Mouse (Mus musculus) bone marrow macrophage, adult 2 months (primary cell): Measurements from ENCODE around the gene Mllt3. TPM values are rescaled to one million over a fixed set of nuclear protein-coding genes. Genes with fewer than 3 reads are reported as not detected.

Source experiments
- H3K27ac ChIP-seq: 2 replicates; pipeline ENCODE4 v1.5.1; 2012; ENCODE audit warnings: low read depth, low read length; ENCODE audit not compliant: insufficient read depth
- H3K4me1 ChIP-seq: 2 replicates; pipeline ENCODE4 v1.6.1; 2012; ENCODE audit warnings: low read length; ENCODE audit not compliant: control insufficient read depth, insufficient read depth
- H3K4me3 ChIP-seq: 2 replicates; pipeline ENCODE4 v1.5.1; 2012; ENCODE audit warnings: mild to moderate bottlenecking, low read length, moderate library complexity; ENCODE audit not compliant: insufficient read depth
- CTCF ChIP-seq: IDR thresholded peaks from 2 replicates; pipeline ENCODE4 v1.5.1; 2012; ENCODE audit warnings: low read depth, mild to moderate bottlenecking, low read length, moderate library complexity
- POLR2A ChIP-seq: IDR thresholded peaks from 2 replicates; pipeline ENCODE4 v1.6.1; 2012; ENCODE audit warnings: mild to moderate bottlenecking, low read depth, low read length, borderline replicate concordance
- polyA plus RNA-seq: library from polyadenylated mRNA; stranded (reverse); fragments of >200 nt; gene quantifications from 2 replicates; pipeline ENCODE4 v1.2.4, GENCODE M21; 2012; ENCODE audit not compliant: missing spikeins, insufficient read depth, insufficient read length

Mllt3 gene
- polyA plus RNA-seq, 1 experiment = 10.4 TPM

GRCm38 (mm10) chr4:87859148-87859547, 174.0 kb downstream of the Mllt3 start:
- peaks cover 2% of the 10 kb centered on the region for H3K4me1 ChIP-seq
- no peak overlapping the region for H3K27ac ChIP-seq
- H3K4me3 ChIP-seq = no peak overlapping the region
- TF ChIP-seq POLR2A = no peak
- no peak for TF ChIP-seq CTCF

GRCm38 (mm10) chr4:87857982-87858381, 175.2 kb downstream of the Mllt3 start:
- no peaks in the 10 kb centered on the region for H3K4me1 ChIP-seq

GRCm38 (mm10) chr4:87852461-87852860, 180.7 kb downstream of the Mllt3 start:
- Histone ChIP-seq H3K4me1 (peaks cover 2% of the 10 kb centered on the region; the same call in 1 of the 2 replicates), H3K27ac (no peak overlapping the region), H3K4me3 (no peak overlapping the region)
- TF ChIP-seq POLR2A (no peak), CTCF (no peak)

More at GRCm38 (mm10) chr4:87857982-87858381, 175.2 kb downstream of the Mllt3 start:
- no peak overlapping the region for H3K27ac ChIP-seq
- no peak overlapping the region for H3K4me3 ChIP-seq
- TF ChIP-seq POLR2A (no peak), CTCF (no peak)

- Histone ChIP-seq H3K27ac (no peak overlapping the region), H3K4me3 (no peak overlapping the region), H3K4me1 (peaks cover 2% of the 10 kb centered on the region; the same call in 1 of the 2 replicates)
- TF ChIP-seq CTCF (no peak), POLR2A (no peak)
Measured at GRCm38 (mm10) chr4:87850051-87850450, 183.1 kb downstream of the Mllt3 start.

- Histone ChIP-seq H3K27ac (no peak overlapping the region), H3K4me3 (no peak overlapping the region), H3K4me1 (peaks cover 7% of the 10 kb centered on the region)
- TF ChIP-seq CTCF (no peak), POLR2A (no peak)
Measured at GRCm38 (mm10) chr4:87844668-87845210, 188.4 kb downstream of the Mllt3 start.

GRCm38 (mm10) chr4:87840210-87840910, 192.8 kb downstream of the Mllt3 start:
- no peak for TF ChIP-seq CTCF
- TF ChIP-seq POLR2A = no peak
- Histone ChIP-seq H3K27ac (no peak overlapping the region), H3K4me1 (peaks cover 5% of the 10 kb centered on the region), H3K4me3 (no peak overlapping the region)

GRCm38 (mm10) chr4:87838716-87839115, 194.4 kb downstream of the Mllt3 start:
- Histone ChIP-seq H3K4me3 (no peak overlapping the region), H3K27ac (no peak overlapping the region), H3K4me1 (peaks cover 5% of the 10 kb centered on the region)
- TF ChIP-seq CTCF (no peak), POLR2A (no peak)

GRCm38 (mm10) chr4:87837471-87838361, 195.4 kb downstream of the Mllt3 start:
- no peak for TF ChIP-seq CTCF
- no peak for TF ChIP-seq POLR2A
- Histone ChIP-seq H3K27ac (no peak overlapping the region), H3K4me3 (no peak overlapping the region), H3K4me1 (peaks cover 5% of the 10 kb centered on the region)

GRCm38 (mm10) chr4:87836257-87836656, 196.9 kb downstream of the Mllt3 start:
- no peak overlapping the region for H3K4me3 ChIP-seq
- H3K27ac ChIP-seq = no peak overlapping the region
- TF ChIP-seq CTCF (no peak), POLR2A (no peak)
- peaks cover 5% of the 10 kb centered on the region for H3K4me1 ChIP-seq
